18 mouse cellular contexts compared by ENCODE assay signal in genomic region chr10:95555866-95556265, GRCm38 (mm10). TPM values are rescaled to one million over a fixed set of nuclear protein-coding genes. Genes with fewer than 3 reads are reported as not detected.
DNase-seq lines count a peak whose midpoint lies in the region; ATAC-seq and TF ChIP-seq lines count a peak whose summit lies in the region.
"Had no signal": no experiment of that assay in that cellular context is flagged by ENCODE, and none has a peak within 500 bp of the region (broad histone marks: within the 10 kb centered on the region; RNA-seq: fewer than 3 reads in every experiment).

No protein-coding gene starts in this region.

- H3K9me3 ChIP-seq in heart, embryonic 10.5 days: no peaks in the 10 kb centered on the region
- no peaks in the 10 kb centered on the region for H3K9me3 ChIP-seq in liver, embryonic 12.5 days (replicated peaks)
- no peaks in the 10 kb centered on the region for H3K9me3 ChIP-seq in liver, embryonic 11.5 days (ENCODE audit: control insufficient read depth, low read length)
- H3K9me3 ChIP-seq: embryonic facial prominence, embryonic 13.5 days; G1E; limb, embryonic 13.5 days; midbrain, embryonic 12.5 days had no signal

- peaks cover 13% of the 10 kb centered on the region for H3K36me3 ChIP-seq in heart, adult 2 months (ENCODE audit: control insufficient read depth, insufficient read depth, low read length)
- H3K36me3 ChIP-seq in heart, embryonic 10.5 days: peaks cover 46% of the 10 kb centered on the region
- peaks cover 98% of the 10 kb centered on the region for H3K36me3 ChIP-seq in liver, embryonic 12.5 days
- H3K36me3 ChIP-seq in liver, embryonic 11.5 days (ENCODE audit: control insufficient read depth, insufficient read depth, low read length): peaks cover 4% of the 10 kb centered on the region; the same call in 1 of the 2 replicates

- H3K27me3 ChIP-seq in heart, adult 2 months (ENCODE audit: control insufficient read depth, insufficient read depth, low read length): no peaks in the 10 kb centered on the region
- no peaks in the 10 kb centered on the region for H3K27me3 ChIP-seq in heart, embryonic 10.5 days (ENCODE audit: insufficient read depth, poor library complexity, severe bottlenecking)
- no peaks in the 10 kb centered on the region for H3K27me3 ChIP-seq in liver, embryonic 12.5 days (replicated peaks)
- no peaks in the 10 kb centered on the region for H3K27me3 ChIP-seq in liver, embryonic 11.5 days (replicated peaks; ENCODE audit: control insufficient read depth, insufficient read depth, low read length)
- H3K27me3 ChIP-seq: embryonic facial prominence, embryonic 13.5 days; limb, embryonic 13.5 days; midbrain, embryonic 12.5 days had no signal

- peak in 1 of 2 experiments; percentile 16 for DNase-seq in heart, adult 2 months
- no peak for DNase-seq in heart, embryonic 10.5 days (ENCODE audit: low spot score)
- DNase-seq in kidney, adult 11 months: peak; percentile 64
- DNase-seq in kidney, adult 18-20 months: no peak
- no peak for DNase-seq in liver, embryonic 11.5 days (ENCODE audit: low spot score)
- peak; percentile 38 to 60 for DNase-seq in kidney, postnatal 25 days
- DNase-seq in left cerebral cortex, adult 18-20 months (ENCODE audit: low spot score in 2 of 2): no peak
- DNase-seq: adrenal gland, postnatal 36 days; cerebellum, adult 11-12 months; cerebellum, postnatal 14 days; lung, postnatal 10 days; retina, postnatal 1 day had no signal

- H3K4me2 ChIP-seq in liver, embryonic 12.5 days: peak overlapping the region; percentile 15; the same call in 1 of the 2 replicates
- H3K4me2 ChIP-seq in liver, embryonic 11.5 days: no peak overlapping the region
- H3K4me2 ChIP-seq: embryonic facial prominence, embryonic 13.5 days; limb, embryonic 13.5 days; midbrain, embryonic 12.5 days had no signal

- no peak for TF ChIP-seq POLR2A in heart, adult 2 months (IDR thresholded peaks at IDR 0.05; ENCODE audit: insufficient read depth, low read depth, low read length)

- peaks cover 23% of the 10 kb centered on the region for H3K4me1 ChIP-seq in heart, adult 2 months (ENCODE audit: control insufficient read depth, insufficient read depth, low read length)
- peaks cover 45% of the 10 kb centered on the region for H3K4me1 ChIP-seq in heart, embryonic 10.5 days
- peaks cover 75% of the 10 kb centered on the region for H3K4me1 ChIP-seq in liver, embryonic 12.5 days
- 0 out of 2 replicates have a peak, but pooled peaks cover 8% of the 10 kb centered on the region for H3K4me1 ChIP-seq in liver, embryonic 11.5 days (replicated peaks; ENCODE audit: control insufficient read depth, insufficient read depth, low read length)

- no peak overlapping the region for H3K9ac ChIP-seq in heart, adult 2 months (ENCODE audit: low read depth, low read length)
- H3K9ac ChIP-seq in liver, embryonic 12.5 days: no peak overlapping the region
- no peak overlapping the region for H3K9ac ChIP-seq in liver, embryonic 11.5 days (ENCODE audit: low read depth, low read length)
- H3K9ac ChIP-seq: embryonic facial prominence, embryonic 13.5 days; limb, embryonic 13.5 days; midbrain, embryonic 12.5 days had no signal

- peaks cover 9% of the 10 kb centered on the region for H3K79me2 ChIP-seq in heart, adult 2 months (replicated peaks; ENCODE audit: control insufficient read depth, insufficient read depth, low read length)

- no peak for ATAC-seq in liver, embryonic 12.5 days
- ATAC-seq in liver, embryonic 11.5 days (replicated peaks; ENCODE audit: low FRiP score): no peak

- WGBS in heart, adult 2 months: 50% methylated on average over 11 of the region's 11 CpGs
- 83% methylated on average over 11 of the region's 11 CpGs for WGBS in heart, embryonic 10.5 days
- 84% methylated on average over 11 of the region's 11 CpGs for WGBS in liver, embryonic 12.5 days (ENCODE audit: insufficient replicate concordance)
- 85% methylated on average over 11 of the region's 11 CpGs for WGBS in liver, embryonic 11.5 days

- H3K4me3 ChIP-seq in heart, adult 2 months: no peak overlapping the region
- H3K4me3 ChIP-seq in heart, embryonic 10.5 days: no peak overlapping the region
- no peak overlapping the region for H3K4me3 ChIP-seq in liver, embryonic 12.5 days
- no peak overlapping the region for H3K4me3 ChIP-seq in liver, embryonic 11.5 days (ENCODE audit: low read depth, low read length)
- H3K4me3 ChIP-seq: embryonic facial prominence, embryonic 13.5 days; limb, embryonic 13.5 days; midbrain, embryonic 12.5 days had no signal

- peak; percentile 51 for TF ChIP-seq CTCF in heart, adult 2 months (IDR thresholded peaks at IDR 0.05)

- H3K27ac ChIP-seq in heart, adult 2 months: peak overlapping the region; percentile 60
- H3K27ac ChIP-seq in heart, embryonic 10.5 days: no peak overlapping the region
- H3K27ac ChIP-seq in liver, embryonic 12.5 days: no peak overlapping the region
- H3K27ac ChIP-seq in liver, embryonic 11.5 days (ENCODE audit: low read depth, low read length): no peak overlapping the region
- H3K27ac ChIP-seq: embryonic facial prominence, embryonic 13.5 days; limb, embryonic 13.5 days; midbrain, embryonic 12.5 days; stomach, postnatal 0 days had no signal

- intact Hi-C loops in heart, adult 2 months (cut with DNase I): loop anchor here (2.0 kb wide), 2 partner anchors 121 to 303 kb away; no protein-coding TSS in a partner anchor

- no peak for TF ChIP-seq EP300 in heart, adult 2 months (IDR thresholded peaks at IDR 0.05; ENCODE audit: insufficient read depth, low read depth, low read length)

RNA-seq across cellular contexts. Expression of gene Nudt4, which starts 8.1 kb away (rescaled TPM):
- 100 to 1,000 TPM; 328 to 349 TPM for total RNA-seq in heart, adult 2 months (2021)
- polyA plus RNA-seq in heart, adult 2 months (2012; rRNA removed): 48.8 and 109 TPM in 2 replicates
- polyA plus RNA-seq in heart, embryonic 10.5 days (2016; fragmentation: Nextera tagmentation; extraction: Ambion mirVana): 92.7 and 104 TPM in 2 replicates
- 130 and 134 TPM in 2 replicates for polyA plus RNA-seq in liver, embryonic 12.5 days (2016; fragmentation: Nextera tagmentation; extraction: Ambion mirVana)
- 95.8 and 97.9 TPM in 2 replicates for polyA plus RNA-seq in liver, embryonic 11.5 days (2014; fragmentation: Nextera tagmentation; extraction: Ambion mirVana)
- total RNA-seq in left cerebral cortex, adult 18-20 months (2021): 100 to 1,000 TPM; 140 to 145 TPM

RNA-seq across cellular contexts. Expression of gene Ube2n, which starts 40.9 kb away (rescaled TPM):
- 10 to 100 TPM; 89.5 to 89.7 TPM for total RNA-seq in heart, adult 2 months (2021)
- polyA plus RNA-seq in heart, adult 2 months (2012; rRNA removed): 48.8 and 98.2 TPM in 2 replicates
- 328 and 389 TPM in 2 replicates for polyA plus RNA-seq in heart, embryonic 10.5 days (2016; fragmentation: Nextera tagmentation; extraction: Ambion mirVana)
- polyA plus RNA-seq in liver, embryonic 12.5 days (2016; fragmentation: Nextera tagmentation; extraction: Ambion mirVana): 191 and 193 TPM in 2 replicates
- polyA plus RNA-seq in liver, embryonic 11.5 days (2014; fragmentation: Nextera tagmentation; extraction: Ambion mirVana): 310 and 327 TPM in 2 replicates
- 100 to 1,000 TPM; 199 to 202 TPM for total RNA-seq in left cerebral cortex, adult 18-20 months (2021)

RNA-seq across cellular contexts. Expression of gene Mrpl42, which starts 54.1 kb away (rescaled TPM):
- total RNA-seq in heart, adult 2 months (2021): 100 to 1,000 TPM; 426 to 448 TPM
- polyA plus RNA-seq in heart, adult 2 months (2012; rRNA removed): 684 and 1,165 TPM in 2 replicates
- 445 and 534 TPM in 2 replicates for polyA plus RNA-seq in heart, embryonic 10.5 days (2016; fragmentation: Nextera tagmentation; extraction: Ambion mirVana)
- polyA plus RNA-seq in liver, embryonic 12.5 days (2016; fragmentation: Nextera tagmentation; extraction: Ambion mirVana): 248 and 264 TPM in 2 replicates
- polyA plus RNA-seq in liver, embryonic 11.5 days (2014; fragmentation: Nextera tagmentation; extraction: Ambion mirVana): 364 and 391 TPM in 2 replicates
- total RNA-seq in left cerebral cortex, adult 18-20 months (2021): 10 to 100 TPM; 75.6 to 79.6 TPM

Comparison
In these comparisons a context has a peak if more than half of its experiments do, and no peak if none do; other contexts are left out.
1. DNase-seq: peak in kidney, adult 11 months (single experiment) and kidney, postnatal 25 days (2 of 2); none in heart, embryonic 10.5 days (single experiment), kidney, adult 18-20 months (single experiment), liver, embryonic 11.5 days (single experiment) and left cerebral cortex, adult 18-20 months (0 of 2).